Mouse (Mus musculus) large intestine, adult 2 months (tissue): ENCODE data around the gene Speer1. TPM values are rescaled to one million over a fixed set of nuclear protein-coding genes. Genes with fewer than 3 reads are reported as not detected.
"Not testable (repeated sequence)": the region's sequence is repeated elsewhere in the genome, so short reads cannot be mapped to it uniquely, and the experiment has no call there.

Source experiments
- DNase-seq: peaks from one replicate; pipeline ENCODE4 v3.0.0-alpha.2; 2012; ENCODE audit warnings: low read depth, low spot score
- WGBS: fragments of 180-500 bp; shearing (Covaris S2); methylation state at CpG from one replicate; pipeline ENCODE4 v1.1.7; 2018; 5-methylcytosine and 5-hydroxymethylcytosine counted together
- polyA plus RNA-seq: library from polyadenylated mRNA; depleted of rRNA; stranded (reverse); fragments of >200 nt; gene quantifications from 2 replicates; pipeline ENCODE4 v1.2.3, GENCODE M21; 2012; rRNA removed

Gene Speer1
- polyA plus RNA-seq, result 0.20 and 0.26 TPM in 2 replicates

GRCm38 (mm10) chr5:11341216-11341615, at the start of gene Speer1:
Gene Speer1 (plus strand): TSS chr5:11341516.
- not testable (repeated sequence) for DNase-seq
- 64% methylated on average over 1 of the region's 4 CpGs for WGBS

Other genes with a start within 250 kb of the Speer1 start
- gene Gm8879, start 213.9 kb upstream of the Speer1 start, polyA plus RNA-seq, result 0.26 and 0.47 TPM in 2 replicates
- 0.16 TPM in 1 of 2 replicates, not detected in the other for gene Gm5861, start 158.4 kb upstream of the Speer1 start, polyA plus RNA-seq
- gene Gm8890, start 85.5 kb upstream of the Speer1 start, polyA plus RNA-seq, result 0.89 and 1.1 TPM in 2 replicates
- not detected in 2 replicates for gene Gm8897, start 74.9 kb downstream of the Speer1 start, polyA plus RNA-seq
- 0.53 and 0.56 TPM in 2 replicates for gene Gm8906, start 161.2 kb downstream of the Speer1 start, polyA plus RNA-seq